Mouse (Mus musculus): ENCODE results near the gene Tctn3.
A peak's percentile ranks its signal among the peaks of the same experiment; 100 is the strongest.
"Not testable (repeated sequence)": the region's sequence is repeated elsewhere in the genome, so short reads cannot be mapped to it uniquely, and the experiment has no call there.

Tctn3 gene

GRCm38 (mm10) chr19:40625935-40626334, 13.9 kb upstream of the Tctn3 start:
- no peak for DNase-seq (ENCODE audit: low spot score in 2 of 2)

- not testable (repeated sequence) for DNase-seq (ENCODE audit: low spot score in 2 of 2)
Measured at GRCm38 (mm10) chr19:40621616-40622015, 9.6 kb upstream of the Tctn3 start.

GRCm38 (mm10) chr19:40616021-40616420, 4.0 kb upstream of the Tctn3 start:
- no peak for DNase-seq (ENCODE audit: low spot score in 2 of 2)

GRCm38 (mm10) chr19:40614811-40615210, 2.8 kb upstream of the Tctn3 start:
- no peak for DNase-seq (ENCODE audit: low spot score in 2 of 2)

- DNase-seq (ENCODE audit: low spot score in 2 of 2), result no peak
Measured at GRCm38 (mm10) chr19:40607676-40608075, 4.4 kb downstream of the Tctn3 start.

GRCm38 (mm10) chr19:40605189-40605588, 6.8 kb downstream of the Tctn3 start:
- DNase-seq (ENCODE audit: low spot score in 2 of 2), result no peak

- DNase-seq (ENCODE audit: low spot score in 2 of 2), result no peak
Measured at GRCm38 (mm10) chr19:40601870-40602269, 10.2 kb downstream of the Tctn3 start.

- not testable (repeated sequence) for DNase-seq (ENCODE audit: low spot score in 2 of 2)
Measured at GRCm38 (mm10) chr19:40600846-40601245, 11.2 kb downstream of the Tctn3 start.

GRCm38 (mm10) chr19:40595831-40596230, 16.2 kb downstream of the Tctn3 start:
- no peak for DNase-seq (ENCODE audit: low spot score in 2 of 2)

- no peak for DNase-seq (ENCODE audit: low spot score in 2 of 2)
Measured at GRCm38 (mm10) chr19:40595231-40595630, 16.8 kb downstream of the Tctn3 start.

- no peak for DNase-seq (ENCODE audit: low spot score in 2 of 2)
Measured at GRCm38 (mm10) chr19:40589530-40589880, 22.5 kb downstream of the Tctn3 start.

GRCm38 (mm10) chr19:40588847-40589529, 23.0 kb downstream of the Tctn3 start:
- DNase-seq (ENCODE audit: low spot score in 2 of 2), result peak; percentile 73 to 85

- DNase-seq (ENCODE audit: low spot score in 2 of 2), result peak; percentile 86 to 92
Measured at GRCm38 (mm10) chr19:40588293-40588654, 23.8 kb downstream of the Tctn3 start, which contains the start of gene Aldh18a1. Gene Aldh18a1 (minus strand): TSS chr19:40588463.

- DNase-seq (ENCODE audit: low spot score in 2 of 2), result no peak
Measured at GRCm38 (mm10) chr19:40587491-40588292, 24.3 kb downstream of the Tctn3 start.

GRCm38 (mm10) chr19:40586908-40587307, 25.1 kb downstream of the Tctn3 start:
- no peak for DNase-seq (ENCODE audit: low spot score in 2 of 2)

GRCm38 (mm10) chr19:40581662-40582061, 30.4 kb downstream of the Tctn3 start:
- no peak for DNase-seq (ENCODE audit: low spot score in 2 of 2)

- no peak for DNase-seq (ENCODE audit: low spot score in 2 of 2)
Measured at GRCm38 (mm10) chr19:40580902-40581301, 31.1 kb downstream of the Tctn3 start.

GRCm38 (mm10) chr19:40575438-40575837, 36.6 kb downstream of the Tctn3 start:
- DNase-seq (ENCODE audit: low spot score in 2 of 2), result no peak

- DNase-seq (ENCODE audit: low spot score in 2 of 2), result no peak
Measured at GRCm38 (mm10) chr19:40570726-40571125, 41.3 kb downstream of the Tctn3 start.

GRCm38 (mm10) chr19:40567616-40568015, 44.4 kb downstream of the Tctn3 start:
- DNase-seq (ENCODE audit: low spot score in 2 of 2), result no peak

GRCm38 (mm10) chr19:40563880-40564645, 48.0 kb downstream of the Tctn3 start:
- DNase-seq (ENCODE audit: low spot score in 2 of 2), result no peak

- DNase-seq (ENCODE audit: low spot score in 2 of 2), result not testable (repeated sequence)
Measured at GRCm38 (mm10) chr19:40561521-40561920, 50.5 kb downstream of the Tctn3 start.
